Mouse (Mus musculus): ENCODE measurements around the gene Atp6ap2. TPM values are rescaled to one million over a fixed set of nuclear protein-coding genes. Genes with fewer than 3 reads are reported as not detected.
A peak's percentile ranks its signal among the peaks of the same experiment; 100 is the strongest.
"Not testable (repeated sequence)": the region's sequence is repeated elsewhere in the genome, so short reads cannot be mapped to it uniquely, and the experiment has no call there.

The Atp6ap2 gene
- 10 to 100 TPM; 11.4 to 11.8 TPM for total RNA-seq (2021)
- long read RNA-seq, experiment 1, transcript Atp6ap2-201 (9 exons, 2,324 nt), result major isoform, 11 of 14 reads
- long read RNA-seq, experiment 1, partial matches to known transcripts, result 3 of 14 reads
- long read RNA-seq, experiment 1, other reads (novel, unspliced or antisense), result 0 of 14 reads
- long read RNA-seq, experiment 2, transcript Atp6ap2-201 (9 exons, 2,324 nt), result major isoform, 12 of 16 reads
- long read RNA-seq, experiment 2, partial matches to known transcripts, result 4 of 16 reads
- long read RNA-seq, experiment 2, other reads (novel, unspliced or antisense), result 0 of 16 reads

DNA sequence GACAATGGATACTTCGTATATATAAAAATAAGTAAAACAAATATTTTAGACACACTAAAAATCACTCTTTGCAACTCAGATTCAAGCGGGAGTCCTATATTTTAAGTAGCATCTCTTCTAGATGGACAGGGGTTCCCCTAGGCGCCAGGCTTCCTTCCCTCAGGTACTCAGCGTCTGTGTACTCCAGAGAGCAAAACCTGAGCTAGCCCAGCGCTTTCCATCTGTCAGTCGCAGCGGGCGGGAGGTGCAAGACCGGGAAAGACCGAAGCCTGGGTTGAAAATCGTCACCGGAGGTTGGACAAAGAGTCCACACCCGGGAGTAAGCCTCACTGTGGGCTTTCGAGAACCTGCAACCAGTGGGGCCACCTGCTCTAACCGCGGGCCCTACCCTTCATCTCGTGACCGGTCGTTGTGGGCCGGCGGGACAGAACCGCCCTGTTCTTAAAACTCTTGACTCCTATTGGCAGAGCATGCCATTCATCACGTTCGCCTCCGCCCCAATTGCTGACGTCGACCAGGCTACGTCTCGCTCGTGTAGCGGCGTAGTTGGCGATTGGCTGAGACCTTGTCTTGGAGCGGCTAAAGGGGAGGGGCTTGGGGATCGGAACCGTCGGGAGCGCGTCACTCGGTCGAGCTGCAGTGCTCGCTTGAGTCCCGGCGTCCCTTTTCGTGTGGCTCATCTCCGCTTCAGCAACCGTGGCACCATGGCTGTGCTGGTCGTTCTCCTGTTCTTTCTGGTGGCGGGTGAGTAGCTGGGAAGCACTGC, at the start of gene Atp6ap2:
Gene Atp6ap2 (plus strand): TSS at position 610 of the 766 bp plus-strand sequence.
- peak; percentile 92 for DNase-seq

DNA sequence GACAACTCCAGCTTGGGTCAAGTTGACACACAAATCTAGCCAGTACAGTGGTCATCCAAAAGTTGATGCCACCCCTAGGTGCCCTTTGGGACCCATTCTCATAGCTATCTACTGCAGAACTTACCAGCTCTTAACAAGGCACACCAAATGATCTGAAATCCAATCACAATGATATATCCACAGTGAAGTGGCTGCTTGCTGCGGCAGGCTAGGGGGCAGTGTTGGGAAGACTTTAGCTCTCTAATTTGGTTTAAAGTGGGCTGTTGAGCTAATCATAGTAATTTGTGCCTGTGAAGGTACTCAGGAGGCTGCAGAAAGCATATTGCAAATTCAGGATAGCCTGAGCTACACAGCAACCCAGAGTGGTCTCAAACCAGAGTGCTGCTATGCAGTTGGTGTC, 43.2 kb upstream of the Atp6ap2 start:
- DNase-seq, result no peak

DNA sequence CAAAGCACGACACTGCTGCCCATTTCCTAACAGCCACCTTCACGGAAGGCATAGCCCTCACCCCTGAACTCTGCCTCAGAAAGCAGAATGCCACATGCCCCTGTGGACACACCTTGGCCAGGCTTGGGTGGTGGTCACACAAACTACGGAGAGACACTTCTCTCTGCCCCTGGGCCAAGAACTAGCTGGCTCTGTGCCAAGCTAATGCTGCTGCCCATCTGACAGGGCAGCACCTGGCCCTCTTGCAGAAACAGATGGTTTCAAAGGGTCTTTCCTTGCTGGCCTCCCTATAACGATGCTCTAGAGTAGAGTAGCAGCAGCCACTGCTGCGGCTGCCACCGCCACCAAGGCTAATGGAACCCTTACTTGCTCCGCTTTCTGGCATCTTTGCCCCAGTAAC, 30.5 kb upstream of the Atp6ap2 start:
- DNase-seq, result no peak

DNA sequence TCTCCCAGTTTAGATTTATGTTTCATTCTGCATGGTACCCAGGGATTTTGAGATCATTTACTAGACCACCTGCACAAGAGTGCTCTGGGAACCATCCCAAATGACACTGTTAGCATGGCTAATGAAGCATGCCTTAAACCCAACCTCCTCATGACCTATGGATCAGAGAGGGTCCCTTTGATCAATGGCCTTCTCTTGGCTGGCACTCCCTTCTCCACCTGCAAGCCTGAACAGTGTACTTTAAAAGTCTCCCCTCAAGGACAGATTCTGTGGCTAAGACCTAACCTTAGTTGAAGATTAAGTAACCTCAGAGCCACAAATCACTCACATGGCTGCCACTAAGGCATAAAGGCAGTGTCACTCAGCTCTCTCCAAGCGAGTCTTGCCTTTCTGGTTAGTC, 16.2 kb upstream of the Atp6ap2 start:
- DNase-seq, result no peak

DNA sequence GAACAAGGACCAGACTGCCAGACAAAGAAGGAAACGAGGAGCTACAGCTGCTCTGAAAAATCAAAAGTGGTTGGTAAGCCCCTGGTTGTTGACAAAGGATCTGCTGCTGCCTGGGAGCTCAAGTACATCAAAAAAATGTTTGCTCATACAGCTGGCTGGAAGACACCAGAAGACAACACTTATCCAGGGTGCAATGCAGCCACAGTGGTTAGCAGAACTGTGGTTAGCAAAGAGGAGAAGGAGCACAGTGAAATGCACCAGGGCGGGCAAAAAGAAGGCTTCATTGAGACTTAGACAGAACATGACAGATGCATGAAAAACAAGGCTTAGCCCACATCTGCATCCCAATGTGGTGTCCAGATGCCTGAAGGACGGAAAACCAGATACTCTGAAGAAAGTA, 9.7 kb upstream of the Atp6ap2 start:
- DNase-seq, result no peak

DNA sequence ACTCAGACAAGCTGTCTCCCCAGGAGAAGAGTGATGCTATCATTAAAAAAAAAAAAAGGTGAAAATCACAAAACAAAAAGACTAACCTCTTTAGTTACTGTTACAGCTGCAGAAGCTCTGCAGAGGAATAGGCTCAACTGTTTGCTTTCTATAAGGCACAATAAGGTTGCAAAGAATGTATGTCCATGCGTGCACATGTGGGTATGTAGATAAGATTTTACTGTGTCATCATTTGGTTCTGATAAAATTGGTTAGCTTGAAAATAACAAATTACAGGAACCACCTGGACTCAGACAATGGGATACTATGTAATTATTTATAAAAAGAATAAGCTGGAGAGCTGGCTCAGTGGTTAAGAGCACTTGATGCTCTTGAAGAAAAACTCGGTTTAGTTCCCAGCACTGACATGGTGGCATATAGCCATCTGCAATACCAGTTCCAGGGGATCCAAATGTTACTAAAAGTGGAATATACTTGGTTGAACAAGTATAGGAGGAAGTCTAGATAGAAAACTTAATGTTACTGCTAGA, 9.2 kb upstream of the Atp6ap2 start:
- no peak for DNase-seq

DNA sequence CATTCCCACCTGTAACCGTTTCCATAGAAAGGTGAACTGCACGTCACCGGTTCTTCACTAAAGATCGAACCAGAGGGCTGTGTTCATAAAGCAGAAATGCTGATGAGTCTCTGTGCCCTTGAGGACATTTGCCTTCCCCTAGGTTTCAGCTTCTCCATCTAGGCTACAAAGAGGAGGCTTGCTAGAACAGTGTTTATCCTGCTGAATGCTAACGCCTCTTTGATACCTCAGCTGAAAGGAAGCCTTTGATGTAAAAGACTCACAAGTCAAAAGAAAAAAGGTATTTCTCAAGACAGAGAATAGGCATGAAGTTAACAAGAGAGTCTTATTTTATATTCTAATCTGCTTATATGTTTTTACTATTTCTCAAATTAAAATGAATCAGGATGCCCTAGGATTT, 4.3 kb upstream of the Atp6ap2 start:
- DNase-seq, result no peak

DNA sequence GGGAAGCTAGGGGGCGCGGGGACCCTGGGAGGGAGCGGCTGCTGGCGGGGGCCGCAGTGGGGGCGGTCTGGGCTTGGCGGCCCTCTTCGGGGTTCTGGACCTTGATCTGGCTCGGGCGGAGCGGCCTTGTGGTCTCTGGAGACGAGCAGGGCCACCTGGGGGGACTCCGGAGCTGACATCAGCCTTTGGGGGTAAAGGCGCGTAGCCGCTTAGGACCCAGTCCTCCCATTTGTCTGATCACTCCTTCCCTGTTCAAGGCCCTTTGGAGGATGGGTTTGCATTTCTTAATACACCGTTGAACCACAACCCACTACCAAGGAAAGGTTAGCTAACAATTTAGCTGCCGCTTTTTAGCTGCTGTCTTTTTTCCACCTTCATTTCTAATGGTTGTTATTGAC, 356 bp downstream of the Atp6ap2 start:
- DNase-seq, result no peak

DNA sequence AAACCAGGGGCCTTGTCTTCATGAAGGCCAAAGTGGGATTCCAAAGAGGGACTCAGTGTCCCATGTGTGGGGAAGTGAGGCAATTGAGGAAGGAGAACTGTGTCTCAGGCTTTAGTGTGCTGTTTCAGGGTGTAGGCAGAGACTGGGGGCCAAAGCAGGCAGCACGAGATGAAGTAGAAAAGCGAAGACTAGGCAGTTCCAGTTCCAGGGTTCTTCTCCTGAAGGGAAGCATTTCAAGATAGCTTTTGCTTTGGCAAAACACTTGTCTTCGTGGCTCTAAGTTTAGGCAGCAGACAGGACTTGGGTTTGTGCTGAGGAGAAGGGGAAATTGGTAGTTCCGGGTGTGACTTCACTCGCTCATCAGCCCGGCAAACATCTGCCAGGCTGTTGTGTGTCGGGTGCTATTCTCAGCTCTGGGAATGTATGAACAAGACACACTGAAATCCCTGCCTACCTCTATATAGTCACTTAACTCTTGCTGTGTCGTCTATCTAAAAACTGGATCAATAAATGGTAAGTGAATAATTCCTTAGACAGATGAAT, 3.9 kb downstream of the Atp6ap2 start:
- no peak for DNase-seq

DNA sequence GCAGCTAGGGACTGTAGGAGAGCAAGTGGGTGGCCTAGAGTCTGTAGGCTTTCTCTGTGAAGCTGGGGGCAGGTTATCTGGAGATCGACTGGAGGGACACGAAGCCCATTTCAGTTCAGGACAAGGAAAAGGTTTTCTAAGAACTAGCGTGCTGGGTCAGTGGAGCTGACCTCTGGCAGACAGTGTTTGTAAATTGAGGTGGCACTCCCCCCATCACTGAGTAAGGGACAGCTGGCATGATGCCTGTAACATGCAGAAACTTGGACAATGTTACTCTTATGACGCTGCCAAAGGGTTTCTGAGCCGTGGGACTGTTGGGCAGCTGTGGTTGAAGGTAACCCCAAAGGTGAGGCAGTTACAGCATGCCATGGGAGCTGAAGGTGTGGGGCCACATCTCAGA, 4.4 kb downstream of the Atp6ap2 start:
- DNase-seq, result no peak

DNA sequence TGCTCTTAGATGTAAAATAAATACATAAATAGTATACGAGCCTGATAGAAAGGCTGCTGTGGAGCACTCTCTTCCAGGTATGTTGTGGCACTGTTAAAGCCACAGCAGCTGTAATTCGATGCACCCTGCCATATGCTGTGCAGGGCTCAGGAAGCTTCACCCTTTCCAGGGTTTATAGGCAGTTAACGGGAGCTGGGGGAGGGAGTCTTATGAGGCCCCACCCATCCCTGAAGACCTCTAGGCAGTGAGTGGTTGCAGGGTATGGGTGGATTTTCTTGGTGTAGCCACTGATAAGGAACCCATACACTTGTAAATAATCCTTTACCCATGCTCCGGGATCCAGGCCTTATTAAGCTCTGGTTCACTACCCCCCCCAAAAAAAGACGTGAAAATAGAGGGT, 6.2 kb downstream of the Atp6ap2 start:
- no peak for DNase-seq

DNA sequence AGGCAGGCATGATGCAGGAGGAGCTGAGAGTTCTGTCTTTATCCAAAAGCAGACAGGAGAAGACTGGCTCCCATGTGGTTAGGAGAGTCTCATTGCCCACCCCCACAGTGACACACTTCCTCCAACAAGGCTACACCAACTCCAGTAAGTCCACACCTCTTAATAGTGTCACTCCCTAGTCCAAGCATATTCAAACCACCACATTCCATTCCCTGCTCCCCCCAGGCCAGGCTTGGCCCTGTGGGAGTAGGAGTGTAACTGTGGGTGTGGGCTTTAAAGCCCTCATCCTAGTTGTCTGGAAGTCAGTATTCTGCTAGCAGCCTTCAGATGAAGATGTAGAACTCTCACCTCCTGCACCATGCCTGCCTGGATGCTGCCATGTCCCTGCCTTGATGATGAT, 22.9 kb downstream of the Atp6ap2 start:
- DNase-seq, result not testable (repeated sequence)

DNA sequence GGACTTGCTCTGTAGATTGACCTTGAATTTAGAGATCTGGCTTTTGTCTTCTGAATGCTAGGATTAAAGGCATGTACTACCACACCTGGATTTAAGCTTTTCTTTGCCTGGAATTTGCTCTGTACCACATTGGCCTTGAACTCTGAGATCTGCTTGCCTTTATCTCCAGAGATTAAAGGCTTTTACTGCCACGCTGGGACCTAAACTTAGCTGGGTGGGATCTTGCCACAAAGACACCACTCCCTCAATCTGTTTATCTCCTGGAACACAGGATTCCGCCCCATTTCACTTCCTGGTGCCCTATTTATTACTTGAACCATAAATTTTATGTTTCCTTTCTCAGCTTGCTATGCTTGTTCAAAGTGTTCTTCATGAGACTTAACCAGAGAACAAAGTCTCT, 23.6 kb downstream of the Atp6ap2 start:
- no peak for DNase-seq

DNA sequence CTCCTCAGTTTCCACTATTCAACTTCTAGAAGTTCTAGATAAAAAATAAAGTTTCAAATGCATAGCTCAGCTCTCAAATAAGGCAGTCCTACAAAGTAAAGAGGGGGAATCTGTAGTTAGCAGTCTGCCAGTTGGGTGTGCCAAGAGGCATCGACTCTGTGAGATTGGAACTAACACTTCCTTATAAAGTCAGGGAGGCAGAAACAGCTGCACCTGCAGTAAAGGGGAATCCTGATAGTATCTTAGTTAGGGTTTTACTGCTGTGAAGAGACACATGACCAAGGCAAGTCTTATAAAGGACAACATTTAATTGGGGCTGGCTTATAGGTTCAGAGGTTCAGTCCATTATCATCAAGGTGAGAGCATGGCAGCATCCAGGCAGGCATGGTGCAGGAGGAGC, 24.8 kb downstream of the Atp6ap2 start:
- DNase-seq, result not testable (repeated sequence)

DNA sequence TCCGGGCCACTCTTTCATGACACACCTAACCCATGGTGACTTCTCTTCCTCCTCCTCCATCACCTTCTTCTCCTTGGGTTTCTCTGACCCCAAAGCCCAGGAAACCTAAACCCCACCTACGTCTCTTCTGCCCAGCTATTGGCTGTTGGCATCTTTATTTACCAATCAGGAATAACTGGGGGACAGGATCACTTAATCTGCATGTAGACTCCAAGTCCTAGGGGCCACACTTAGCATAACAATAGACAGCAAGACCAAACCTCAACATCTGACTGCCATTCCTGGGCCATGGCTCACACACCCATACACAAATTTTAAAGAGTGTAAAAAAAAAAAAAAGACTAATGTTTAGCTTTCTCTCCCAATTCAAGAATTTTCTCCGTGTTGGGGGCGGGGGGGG, 37.5 kb downstream of the Atp6ap2 start:
- DNase-seq, result no peak

DNA sequence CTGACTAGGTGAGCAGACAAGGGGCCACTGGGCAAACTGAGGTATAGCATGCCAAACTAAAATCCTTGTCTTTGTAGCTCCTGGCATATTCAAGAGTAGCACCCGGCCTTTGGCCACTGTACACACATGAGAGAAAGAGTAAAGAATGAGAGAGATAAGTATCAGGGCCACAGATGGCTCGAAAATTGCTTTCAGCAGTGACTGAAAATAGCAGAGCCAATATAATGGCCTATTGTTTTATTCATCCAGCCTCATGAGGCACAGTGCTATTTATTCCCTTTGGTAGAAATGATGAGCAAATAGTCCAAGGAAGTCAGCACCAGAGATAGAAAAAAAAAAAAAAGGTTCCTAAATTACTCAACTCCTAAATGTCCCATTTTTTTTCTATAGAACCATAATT, 57.4 kb downstream of the Atp6ap2 start:
- DNase-seq, result no peak

DNA sequence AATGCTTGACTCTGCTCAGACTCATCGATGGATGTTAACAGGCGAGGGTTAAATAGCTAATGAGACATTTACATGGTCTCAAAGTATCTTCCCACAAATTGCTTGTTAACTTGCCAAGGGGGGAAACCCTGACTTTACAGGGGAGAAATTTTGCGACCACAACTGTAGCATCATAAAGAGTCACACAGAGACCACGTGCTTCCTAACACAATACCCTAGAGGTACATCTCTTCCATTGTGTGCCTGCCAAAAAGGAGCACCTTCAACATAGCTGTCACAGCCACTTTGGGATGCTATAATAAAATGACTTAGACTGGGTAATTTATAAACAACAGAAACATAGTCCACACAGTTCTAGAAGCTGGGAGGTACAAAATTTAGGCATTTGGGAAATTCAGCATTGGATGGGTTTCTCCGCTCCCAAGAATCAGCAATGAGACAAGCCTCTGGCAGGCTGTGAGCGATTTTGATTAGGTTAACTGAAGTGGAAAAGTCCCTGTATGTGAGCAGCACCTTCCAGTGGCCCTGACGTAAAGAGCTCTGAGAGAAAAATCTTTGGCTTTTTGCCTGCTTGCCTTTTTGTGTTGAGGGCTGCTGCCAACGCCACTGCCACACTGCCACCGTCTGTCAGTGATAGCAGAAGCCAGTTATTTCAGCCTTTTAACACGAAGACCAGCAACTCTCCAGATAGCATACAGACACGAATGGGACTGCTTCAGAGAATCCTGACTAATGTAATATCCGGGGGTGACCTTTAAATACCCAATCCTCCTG, 58.1 kb downstream of the Atp6ap2 start:
- no peak for DNase-seq

DNA sequence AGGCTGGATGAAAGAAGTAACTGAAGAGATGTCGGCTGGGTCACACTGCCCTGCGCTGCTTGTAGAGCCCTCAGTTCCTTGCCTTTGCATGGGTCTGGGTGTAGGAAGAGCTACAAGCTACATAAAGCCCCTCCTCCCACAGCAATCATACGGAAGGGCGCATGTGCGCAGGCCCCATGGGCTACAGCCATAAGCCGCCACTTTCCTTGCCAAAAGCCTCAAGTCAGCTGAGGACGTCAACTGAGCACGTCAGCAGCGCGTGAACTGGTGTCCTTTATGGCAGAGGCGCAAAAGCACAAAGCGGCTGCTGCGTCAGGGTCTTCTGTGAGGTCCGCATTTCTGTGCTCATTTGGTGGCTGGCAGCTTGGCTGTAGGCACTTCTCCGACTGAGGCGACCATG, 64.3 kb downstream of the Atp6ap2 start:
- DNase-seq, result no peak

DNA sequence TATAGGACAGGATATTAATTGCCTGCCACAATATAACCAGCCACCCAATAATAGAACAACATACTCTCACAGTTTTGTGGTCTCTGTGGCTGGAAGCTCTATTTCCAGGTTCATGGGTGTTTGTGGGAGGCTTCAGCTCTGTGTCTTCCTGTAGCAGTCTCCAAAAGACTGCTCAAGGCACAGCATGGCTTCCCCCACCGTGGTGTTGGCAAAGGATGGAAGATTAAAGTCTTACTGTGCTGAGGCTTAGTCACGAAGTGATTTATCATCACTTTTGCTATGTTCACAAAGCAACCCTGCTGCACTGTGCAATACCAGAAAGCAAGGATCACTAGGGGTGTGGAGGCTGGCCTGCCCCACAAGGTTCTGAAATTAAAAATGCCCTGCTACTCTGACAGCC, 66.3 kb downstream of the Atp6ap2 start:
- no peak for DNase-seq

Data from gastrocnemius, postnatal 25 days (tissue).